Mouse (Mus musculus): ENCODE measurements around the gene Fam71f1. TPM values are rescaled to one million over a fixed set of nuclear protein-coding genes. Genes with fewer than 3 reads are reported as not detected.
A peak's percentile ranks its signal among the peaks of the same experiment; 100 is the strongest.

Fam71f1 gene
- total and polyA plus RNA-seq, 3 experiments, result 0.13 TPM; not detected in 2

GRCm38 (mm10) chr6:29362246-29363128, 43.5 kb downstream of the Fam71f1 start:
- H3K79me2 ChIP-seq (ENCODE audit: control insufficient read depth, insufficient read depth, low read length, poor library complexity), result no peaks in the 10 kb centered on the region
- TF ChIP-seq SMC3 (IDR thresholded peaks at IDR 0.05; ENCODE audit: low read depth, low read length), result peak; percentile 24; the same call in 1 of the 2 replicates
- TF ChIP-seq CTCF (IDR thresholded peaks at IDR 0.05 in 2 of 3, conservative IDR thresholded peaks at IDR 0.05 in 1 of 3; ENCODE audit: control insufficient read depth in 1 of 3, insufficient read depth in 1 of 3, low read depth in 2 of 3, low read length in 3 of 3, poor library complexity in 1 of 3, severe bottlenecking in 1 of 3), result peak in 1 of 3 experiments; percentile 25; a peak in 1 of 6 replicates
- TF ChIP-seq TBP (IDR thresholded peaks at IDR 0.05; ENCODE audit: low read depth, low read length), result no peak
- TF ChIP-seq ETS1 (IDR thresholded peaks at IDR 0.05; ENCODE audit: low read depth, low read length), result no peak
- no peak; the same call in none of the 2 replicates for TF ChIP-seq RAD21 (IDR thresholded peaks at IDR 0.05; ENCODE audit: low read depth, low read length)
- no peaks in the 10 kb centered on the region for H3K9me3 ChIP-seq (replicated peaks; ENCODE audit: insufficient read depth, low read length)
- no peaks in the 10 kb centered on the region for H3K4me1 ChIP-seq (ENCODE audit: control insufficient read depth in 1 of 2, insufficient read depth in 2 of 2, low read length in 2 of 2)
- H3K36me3 ChIP-seq (ENCODE audit: control insufficient read depth in 1 of 2, insufficient read depth in 2 of 2, low read length in 2 of 2), result peaks cover 0 to 16% of the 10 kb centered on the region in 2 experiments; a peak in 2 of 4 replicates
- DNase-seq (ENCODE audit: low read depth, low spot score), result no peak
- no peak overlapping the region for H3K4me3 ChIP-seq (ENCODE audit: control insufficient read depth in 1 of 2, insufficient read depth in 1 of 2, low read depth in 2 of 2, low read length in 2 of 2)
- no peak overlapping the region for H3K9ac ChIP-seq (ENCODE audit: control insufficient read depth, low read depth, low read length, poor library complexity, severe bottlenecking)
- no peak overlapping the region for H3K27ac ChIP-seq (ENCODE audit: control insufficient read depth, low read depth, low read length)
- H3K27me3 ChIP-seq (ENCODE audit: control insufficient read depth in 1 of 2, insufficient read depth in 2 of 2, low read length in 2 of 2), result no peaks in the 10 kb centered on the region

GRCm38 (mm10) chr6:29363129-29363515, 44.2 kb downstream of the Fam71f1 start:
- no peak for DNase-seq (ENCODE audit: low read depth, low spot score)
- Histone ChIP-seq H3K9ac (ENCODE audit: control insufficient read depth, low read depth, low read length, poor library complexity, severe bottlenecking) (no peak overlapping the region), H3K79me2 (ENCODE audit: control insufficient read depth, insufficient read depth, low read length, poor library complexity) (no peaks in the 10 kb centered on the region), H3K36me3 (ENCODE audit: control insufficient read depth in 1 of 2, insufficient read depth in 2 of 2, low read length in 2 of 2) (peaks cover 0 to 12% of the 10 kb centered on the region in 2 experiments; a peak in 2 of 4 replicates), H3K9me3 (replicated peaks; ENCODE audit: insufficient read depth, low read length) (no peaks in the 10 kb centered on the region), H3K27ac (ENCODE audit: control insufficient read depth, low read depth, low read length) (no peak overlapping the region), H3K4me3 (ENCODE audit: control insufficient read depth in 1 of 2, insufficient read depth in 1 of 2, low read depth in 2 of 2, low read length in 2 of 2) (no peak overlapping the region), H3K27me3 (ENCODE audit: control insufficient read depth in 1 of 2, insufficient read depth in 2 of 2, low read length in 2 of 2) (no peaks in the 10 kb centered on the region), H3K4me1 (ENCODE audit: control insufficient read depth in 1 of 2, insufficient read depth in 2 of 2, low read length in 2 of 2) (no peaks in the 10 kb centered on the region)
- TF ChIP-seq MYC (IDR thresholded peaks at IDR 0.05; ENCODE audit: low read depth, low read length) (no peak), MYB (IDR thresholded peaks at IDR 0.05; ENCODE audit: low read depth, low read length) (no peak), POLR2AphosphoS2 (IDR thresholded peaks at IDR 0.05; ENCODE audit: low read length) (no peak), ZKSCAN1 (IDR thresholded peaks at IDR 0.05; ENCODE audit: low read depth, low read length) (no peak), E2F4 (IDR thresholded peaks at IDR 0.05; ENCODE audit: borderline replicate concordance, low read depth, low read length) (no peak), RAD21 (IDR thresholded peaks at IDR 0.05; ENCODE audit: low read depth, low read length) (no peak), ZC3H11A (IDR thresholded peaks at IDR 0.05; ENCODE audit: low read depth, low read length) (no peak), TCF12 (IDR thresholded peaks at IDR 0.05; ENCODE audit: low read depth, low read length) (no peak), MEF2A (IDR thresholded peaks at IDR 0.05; ENCODE audit: extremely low read depth, insufficient replicate concordance, low read depth, low read length, poor library complexity, severe bottlenecking) (no peak), UBTF (IDR thresholded peaks at IDR 0.05; ENCODE audit: borderline replicate concordance, insufficient read depth, low read depth, low read length) (no peak), ETS1 (IDR thresholded peaks at IDR 0.05; ENCODE audit: low read depth, low read length) (no peak), TAL1 (IDR thresholded peaks at IDR 0.05; ENCODE audit: low read length) (no peak)
